Mouse (Mus musculus): ENCODE results near the gene Snd1.

DNA sequence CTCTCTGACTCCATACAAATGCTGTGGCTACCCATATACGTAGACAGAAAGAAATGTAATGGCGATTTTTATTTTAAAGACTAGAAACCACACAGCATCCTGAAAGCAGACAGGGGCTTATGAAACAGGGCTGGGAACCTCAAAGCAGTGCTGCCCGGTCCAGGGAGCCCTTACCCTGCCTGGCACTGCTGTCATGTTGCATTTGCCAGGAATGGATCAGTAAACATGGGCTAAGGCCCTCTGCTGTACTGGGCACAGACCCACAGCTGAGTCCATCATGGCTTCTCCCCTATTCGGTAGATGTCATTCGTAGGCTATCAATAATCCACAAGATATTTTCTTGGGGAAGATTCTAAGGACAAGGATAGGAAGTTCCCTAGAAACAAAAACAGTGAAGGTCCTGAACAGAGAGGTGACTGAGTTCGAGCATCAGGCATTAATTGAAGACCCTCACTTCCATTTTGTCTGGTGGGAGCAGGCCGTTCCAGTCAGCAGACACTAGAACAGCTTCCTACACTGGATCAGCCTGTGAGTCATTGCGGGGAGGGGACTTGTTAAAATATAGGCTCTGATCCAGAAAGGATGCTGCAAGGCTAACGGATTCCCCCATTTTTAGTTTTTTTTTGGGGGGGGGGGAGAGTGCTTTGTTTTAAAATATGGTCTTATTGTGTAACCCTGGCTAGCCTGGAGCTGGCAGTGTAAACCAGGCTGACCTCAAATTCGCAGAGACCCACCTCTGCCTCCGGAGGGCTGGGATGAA, 422.6 kb downstream of the Snd1 start:
- TF ChIP-seq ZC3H11A (IDR thresholded peaks at IDR 0.05; ENCODE audit: borderline replicate concordance, low read depth, low read length) (no peak), MAFK (IDR thresholded peaks at IDR 0.05; ENCODE audit: insufficient read depth, low read depth, low read length) (no peak), ZNF384 (IDR thresholded peaks at IDR 0.05; ENCODE audit: low read depth, low read length) (no peak), HCFC1 (IDR thresholded peaks at IDR 0.05; ENCODE audit: borderline replicate concordance, insufficient read depth, low read length) (no peak), CHD2 (IDR thresholded peaks at IDR 0.05; ENCODE audit: low read depth, low read length) (no peak)
